Mouse (Mus musculus): ENCODE results near the gene Plin1. TPM values are rescaled to one million over a fixed set of nuclear protein-coding genes. Genes with fewer than 3 reads are reported as not detected.

Gene Plin1
- total RNA-seq, 2 experiments from 2014 or later, result not detected

GRCm38 (mm10) chr7:79670900-79671604, 61.7 kb downstream of the Plin1 start:
- DNase-seq (ENCODE audit: extremely low spot score in 1 of 2, low spot score in 2 of 2), result no peak
- intact Hi-C loops (cut with DNase I), result no loop called here

Other genes with a start within 250 kb of the Plin1 start
- gene Rhcg, start 115.2 kb downstream of the Plin1 start, total RNA-seq (2021), result 1 to 10 TPM; 1.5 to 3.2 TPM
- gene Ticrr, start 72.7 kb downstream of the Plin1 start, total RNA-seq (2021), result 1 to 10 TPM in 1 of 2 experiments, under 1 TPM in 1; 0.77 to 1.0 TPM
- gene Kif7, start 17.2 kb downstream of the Plin1 start, total RNA-seq (2021), result 1 to 10 TPM; 2.3 to 2.5 TPM
- gene Pex11a, start 10.2 kb upstream of the Plin1 start, total RNA-seq (2021), result 1 to 10 TPM; 9.0 to 9.8 TPM
- under 1 TPM in 1 of 2 experiments, not detected in 1; 0.34 TPM for gene Wdr93, start 10.3 kb upstream of the Plin1 start, total RNA-seq (2021)
- gene Mesp1, start 60.9 kb upstream of the Plin1 start, total RNA-seq (2021), result 1 to 10 TPM in 1 of 2 experiments, under 1 TPM in 1; 0.36 to 1.1 TPM
- gene Mesp2, start 77.8 kb upstream of the Plin1 start, total RNA-seq (2021), result 1 to 10 TPM; 1.4 to 2.6 TPM
- 1 to 10 TPM; 7.0 to 7.8 TPM for gene Anpep, start 128.2 kb upstream of the Plin1 start, total RNA-seq (2021)
- 10 to 100 TPM; 48.9 to 50.0 TPM for gene Ap3s2, start 187.7 kb upstream of the Plin1 start, total RNA-seq (2021)
- 10 to 100 TPM in 1 of 2 experiments, 1 to 10 TPM in 1; 9.8 to 11.2 TPM for gene Arpin, start 202.5 kb upstream of the Plin1 start, total RNA-seq (2021)